Mouse (Mus musculus) embryo, embryonic 10.5 days (tissue): ENCODE measurements at regions not wholly inside any gene's neighbourhood (a gene's known extent, or its start where the extent isn't known, plus 50 kb on each side); places are given as distances from the start of the nearest gene placed in this dataset.

Experiments used
- DNase-seq: peaks from one replicate; pipeline ENCODE4 v3.0.0-alpha.2; 2015; ENCODE audit warnings: low spot score

DNA sequence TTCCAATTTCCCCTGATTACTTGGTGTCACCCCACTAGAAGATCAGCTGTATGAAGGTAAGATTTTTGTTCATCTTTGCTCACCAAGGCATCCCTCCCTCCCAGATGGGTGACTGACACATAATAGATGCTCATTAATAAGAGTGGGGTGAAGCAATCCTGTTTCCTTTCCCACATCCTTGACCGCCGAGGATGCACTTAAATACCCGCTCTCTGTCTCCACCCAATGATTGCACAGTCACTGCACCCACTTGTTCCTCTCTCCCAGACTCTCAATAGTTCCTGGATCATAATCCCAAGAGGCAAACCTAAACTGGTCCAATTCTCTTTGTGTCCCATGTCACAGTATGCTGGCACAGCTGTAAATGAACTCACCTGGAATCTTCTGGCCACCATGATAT is 86.4 kb upstream of the Ccn6 start:
- DNase-seq = no peak

DNA sequence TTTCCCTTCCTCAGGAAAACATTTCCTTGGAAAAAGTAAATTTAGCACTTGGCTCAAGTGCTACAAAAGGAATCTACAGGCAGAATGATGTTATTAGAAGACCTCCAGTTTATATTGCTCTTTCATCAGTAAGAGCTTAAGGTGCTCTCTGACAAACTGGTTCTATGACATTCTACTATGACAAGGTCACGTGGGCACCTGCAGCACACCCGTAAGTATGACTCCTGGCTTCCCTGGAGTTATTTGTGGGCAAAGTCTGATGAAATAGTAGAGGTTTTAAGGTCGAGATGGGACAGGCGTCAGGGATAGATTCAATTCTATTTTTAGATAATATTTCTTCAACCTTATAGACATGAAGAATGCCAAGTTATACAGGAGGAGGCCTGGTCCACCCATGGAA is 84.9 kb upstream of the Ccn6 start:
- no peak for DNase-seq

DNA sequence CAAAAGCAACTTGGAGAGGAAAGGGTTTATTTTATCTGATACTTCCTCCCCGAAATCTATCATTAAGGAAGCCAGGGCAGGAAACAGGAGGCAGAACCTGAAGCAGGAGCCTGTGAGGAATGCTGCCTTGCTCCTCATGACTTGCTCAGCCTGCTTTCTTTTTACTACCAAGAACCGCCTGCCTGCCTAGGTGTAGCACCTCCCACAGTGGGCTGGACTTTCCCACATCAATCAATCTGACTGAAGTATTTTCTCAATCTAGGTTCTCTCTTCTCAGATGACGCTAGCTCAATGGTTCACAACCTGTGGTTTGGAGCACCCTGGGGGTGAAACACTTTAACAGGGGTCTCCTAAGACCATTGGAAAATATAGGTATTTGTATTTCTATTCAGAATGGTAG is 83.4 kb upstream of the Ccn6 start:
- no peak for DNase-seq

DNA sequence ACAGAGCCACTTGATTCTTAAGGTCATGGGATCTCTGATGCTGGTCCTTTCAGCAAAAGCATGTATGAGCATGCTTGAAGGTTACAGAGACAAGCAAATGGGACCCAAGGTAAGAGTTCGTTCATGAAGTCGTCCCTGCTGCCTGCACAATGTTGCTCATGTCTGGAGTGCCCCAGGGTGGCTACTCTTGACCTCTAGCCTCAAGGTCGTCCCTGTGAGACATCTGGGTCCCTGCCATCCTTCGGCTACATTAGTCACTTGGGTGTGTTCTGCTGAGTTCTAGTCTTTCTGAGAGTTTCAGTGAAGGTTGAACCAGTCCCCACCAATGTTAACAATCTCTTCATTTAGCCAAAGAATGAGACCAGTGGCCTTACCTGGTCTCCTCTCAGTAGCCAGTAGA is 81.5 kb upstream of the Ccn6 start:
- DNase-seq = no peak

DNA sequence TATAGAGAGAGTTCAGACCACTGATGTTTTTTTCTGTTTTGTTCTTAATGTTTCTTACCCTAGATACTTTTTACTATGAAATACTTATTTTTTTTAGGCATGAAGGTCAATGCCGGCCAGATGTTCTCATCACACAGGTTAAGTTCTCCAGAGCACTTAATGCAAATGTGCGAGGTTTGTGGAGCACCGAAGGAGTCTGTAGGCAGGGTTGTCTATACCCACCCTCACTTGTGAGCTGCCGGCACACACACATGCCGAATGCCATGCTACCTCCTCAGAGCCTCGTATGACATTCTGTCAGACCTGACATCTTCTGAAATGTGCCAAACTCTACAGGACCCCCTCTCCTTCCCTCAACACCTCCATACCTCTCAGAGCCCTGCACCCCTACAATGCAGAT is 80.5 kb upstream of the Ccn6 start:
- DNase-seq = no peak

DNA sequence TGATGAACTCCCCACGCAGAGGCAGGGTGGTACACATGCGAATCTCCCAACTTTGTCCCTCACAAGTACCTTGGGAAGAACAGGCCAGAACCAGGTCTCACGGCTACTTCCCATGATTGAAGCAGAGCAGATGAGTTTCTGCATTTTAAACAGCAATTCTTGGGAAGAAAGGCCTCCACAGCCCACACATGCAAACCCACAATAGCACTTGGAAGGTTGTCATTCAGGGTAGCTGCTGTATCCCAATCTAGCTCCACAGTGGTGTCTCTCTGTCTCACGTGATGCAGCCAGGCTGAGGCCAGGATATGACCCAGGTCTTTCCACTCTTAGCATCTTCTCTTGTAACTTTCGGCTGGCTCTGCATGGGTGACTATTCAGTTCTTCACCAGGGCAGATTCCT is 78.8 kb upstream of the Ccn6 start:
- DNase-seq = no peak

DNA sequence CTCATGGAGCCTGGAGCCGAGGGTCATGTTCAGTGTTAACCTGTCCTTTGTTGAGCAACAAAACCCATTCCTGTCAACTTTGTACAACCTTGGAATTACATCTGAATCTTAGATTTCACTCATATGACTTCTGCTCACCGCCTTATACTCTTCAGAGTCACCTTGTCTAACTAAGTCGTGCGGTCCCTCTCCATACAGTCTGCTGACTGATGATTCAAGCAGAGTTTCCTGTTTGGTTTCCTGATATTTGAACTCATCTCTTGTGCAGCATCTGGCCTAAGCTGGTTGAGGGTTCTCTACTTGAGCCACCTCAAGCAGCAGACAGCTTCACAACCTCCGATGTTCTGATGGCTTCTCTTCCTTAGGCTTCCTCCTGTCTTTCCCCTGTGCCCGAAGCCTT is 78.3 kb upstream of the Ccn6 start:
- no peak for DNase-seq

DNA sequence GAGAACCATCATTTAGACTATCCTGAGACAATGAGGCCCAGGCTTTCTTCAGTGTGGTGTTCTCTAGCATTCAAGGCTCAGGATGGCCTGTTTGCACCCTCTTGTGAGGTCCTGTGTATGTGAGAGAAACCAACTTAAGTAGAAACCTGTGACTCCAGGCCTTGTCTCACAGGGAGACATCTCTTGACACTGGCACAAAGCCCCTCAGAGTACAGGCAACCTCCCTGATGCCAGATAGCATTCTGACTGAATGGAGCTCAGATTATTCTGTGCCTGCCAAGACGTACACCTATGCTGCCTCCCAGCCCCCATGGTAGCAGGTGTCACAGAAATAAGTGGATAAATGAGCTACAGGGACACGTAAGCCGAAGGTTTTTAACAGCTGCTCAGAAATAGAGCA is 77.9 kb upstream of the Ccn6 start:
- DNase-seq = no peak

DNA sequence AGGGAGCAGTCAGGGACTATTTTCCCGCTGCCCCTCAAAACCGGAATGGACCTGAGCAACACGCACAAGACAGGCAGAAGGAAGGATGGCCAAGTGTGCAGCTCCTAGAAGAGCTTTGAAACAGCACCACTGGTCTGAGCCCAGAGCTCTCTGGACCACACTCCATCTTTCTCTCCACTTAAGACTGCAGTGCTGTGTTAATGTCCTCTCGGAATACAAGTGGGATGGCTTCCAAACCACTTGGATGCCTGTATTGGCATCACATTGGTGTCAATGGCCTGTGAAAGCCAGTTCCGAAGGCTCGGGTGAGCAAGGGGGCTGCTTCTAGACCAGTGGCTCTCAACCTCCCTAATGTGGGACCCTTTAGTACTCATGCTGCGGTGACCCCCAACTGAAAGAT is 77.4 kb upstream of the Ccn6 start:
- DNase-seq = no peak

DNA sequence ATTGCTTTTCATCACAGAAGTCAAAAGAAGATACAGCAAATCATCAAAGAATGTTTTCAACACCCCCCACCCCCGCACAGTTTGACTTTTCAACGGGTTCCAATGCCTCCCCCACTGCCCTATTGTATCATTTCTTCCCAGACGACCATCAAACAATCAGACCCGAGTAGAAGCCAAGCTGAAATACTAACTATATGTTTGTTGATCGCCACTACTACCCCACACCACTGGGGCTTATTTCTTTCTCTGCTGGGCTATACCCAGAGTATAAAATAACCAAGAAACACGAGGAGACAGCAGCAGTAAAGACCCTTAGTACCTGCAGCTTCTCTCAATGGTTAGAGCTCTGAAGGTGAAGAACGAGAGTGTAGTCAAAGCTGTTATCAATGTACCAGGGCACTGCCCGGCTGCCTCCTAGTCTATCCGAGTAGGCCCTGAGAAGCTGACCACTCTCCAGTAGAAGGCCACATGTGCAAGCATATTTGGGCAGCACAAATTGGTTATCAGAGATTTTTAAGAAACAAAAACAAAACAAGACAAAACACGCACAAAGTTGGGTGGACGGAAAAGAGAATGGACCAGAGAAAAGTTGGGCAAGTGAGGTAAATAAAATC is 76.7 kb upstream of the Ccn6 start:
- DNase-seq = no peak

DNA sequence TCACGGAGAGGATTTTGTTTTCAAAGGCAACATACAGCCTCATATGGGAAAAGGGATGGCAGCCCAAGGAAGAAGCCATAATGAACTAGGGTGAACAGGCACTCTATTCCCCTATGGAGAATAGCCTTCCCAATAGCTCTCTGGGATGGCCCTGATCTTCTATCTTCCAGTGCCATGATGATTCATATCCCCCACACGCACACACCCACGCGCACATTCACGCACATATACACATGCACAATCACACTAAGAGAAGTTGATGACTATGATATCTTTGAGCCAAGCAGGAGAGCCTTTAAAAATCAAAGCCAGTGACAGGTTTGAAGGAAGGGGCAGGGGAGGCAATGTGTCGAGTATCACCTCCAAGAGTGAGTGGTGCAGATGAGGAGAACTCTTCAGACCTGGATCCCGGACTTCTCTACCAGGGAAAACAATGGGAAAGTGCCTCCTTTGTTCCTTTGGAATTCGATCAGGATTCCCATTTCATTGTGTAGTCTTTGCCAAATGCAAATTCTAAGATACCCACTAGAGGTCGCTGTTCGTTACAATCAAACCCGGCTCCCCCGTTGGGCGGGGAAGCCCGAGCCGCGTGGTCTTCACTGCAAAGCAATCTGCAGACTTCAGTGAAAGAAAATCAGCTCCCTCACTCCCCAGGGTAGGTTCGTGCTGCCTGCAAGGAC is 76.0 kb upstream of the Ccn6 start:
- DNase-seq = peak; percentile 94

DNA sequence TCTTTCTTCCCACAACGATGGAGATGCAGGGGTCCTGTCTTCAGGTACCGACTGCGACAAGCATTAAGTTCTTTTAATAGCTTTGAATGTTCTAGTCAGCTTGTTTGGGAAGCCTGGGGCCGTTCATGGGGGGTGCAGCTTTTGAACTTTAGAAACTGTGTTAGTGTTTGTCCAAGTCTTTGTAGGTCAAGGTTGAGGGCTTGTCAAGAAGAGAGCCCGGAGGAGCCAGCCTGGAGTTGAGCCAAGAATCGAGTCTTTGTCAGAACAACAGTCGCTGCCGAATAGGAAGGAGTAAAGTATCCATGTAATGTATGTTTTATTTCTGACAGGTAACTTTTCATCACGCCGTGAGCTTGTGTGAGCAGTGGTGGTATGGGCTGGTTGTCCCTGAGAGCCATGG is 75.0 kb upstream of the Ccn6 start:
- DNase-seq = no peak

DNA sequence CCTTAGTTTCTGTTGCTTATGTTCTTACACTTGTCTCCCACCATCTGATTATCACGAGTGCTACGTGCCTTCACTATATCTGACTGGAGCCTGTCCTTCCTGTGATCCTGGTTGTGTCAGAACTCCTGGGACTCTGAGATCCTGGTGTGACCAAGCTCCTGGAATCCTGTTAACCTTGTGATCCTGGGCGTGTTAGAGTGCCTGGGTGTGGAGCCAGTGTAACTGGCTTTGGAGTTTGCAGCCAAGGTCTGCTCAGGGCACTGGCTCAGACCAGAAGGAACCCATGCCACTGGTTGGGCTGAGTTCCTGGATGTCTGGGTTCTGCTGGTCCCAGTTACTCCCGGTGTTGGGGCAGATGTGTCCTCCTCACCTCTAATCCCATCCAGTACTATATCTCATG is 74.0 kb upstream of the Ccn6 start:
- DNase-seq = no peak

DNA sequence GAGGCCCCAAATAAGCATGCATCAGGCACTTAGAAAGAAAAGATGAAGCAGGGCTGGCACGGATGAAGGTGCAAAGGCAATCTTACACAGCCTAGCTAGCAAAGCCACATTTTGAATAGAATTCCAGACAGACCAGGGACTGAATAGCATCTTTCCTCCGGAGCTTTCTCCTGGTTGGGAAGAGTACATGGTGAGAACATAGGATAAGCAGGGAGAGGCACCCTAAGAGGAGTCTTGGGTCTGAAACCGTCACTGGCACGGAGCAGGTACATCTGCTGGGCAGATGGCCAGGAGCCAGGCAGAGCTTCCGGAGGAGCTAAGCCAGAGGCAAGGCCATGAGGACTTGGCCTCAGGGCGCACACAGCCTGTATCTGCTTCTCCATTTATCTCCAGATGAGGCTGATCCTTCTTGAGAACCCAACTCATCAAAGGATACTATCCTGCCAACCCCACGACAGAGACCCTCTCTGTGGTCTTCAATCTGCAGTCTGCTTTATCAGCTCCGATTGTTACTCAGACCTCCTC is 70.4 kb upstream of the Ccn6 start:
- no peak for DNase-seq

DNA sequence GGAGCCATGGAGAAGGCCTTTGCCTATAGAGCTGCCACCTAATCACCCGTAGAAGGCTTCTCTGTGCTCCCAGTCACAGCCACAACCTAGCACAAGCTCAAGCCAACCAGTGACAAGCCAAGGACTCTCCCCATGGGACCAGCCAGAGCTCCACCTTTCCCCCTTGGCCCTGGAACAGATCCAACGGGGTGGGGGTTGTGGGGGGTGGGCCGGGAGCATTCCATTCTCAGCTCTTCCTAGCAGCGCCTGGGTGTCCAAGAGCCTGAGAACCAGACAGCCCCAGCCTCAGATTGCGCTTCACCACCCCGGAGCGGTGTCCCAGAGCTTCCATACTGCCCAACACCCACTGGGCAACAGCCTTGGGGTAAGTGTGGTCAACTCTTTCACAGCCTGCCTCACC is 69.6 kb upstream of the Ccn6 start:
- DNase-seq = no peak

DNA sequence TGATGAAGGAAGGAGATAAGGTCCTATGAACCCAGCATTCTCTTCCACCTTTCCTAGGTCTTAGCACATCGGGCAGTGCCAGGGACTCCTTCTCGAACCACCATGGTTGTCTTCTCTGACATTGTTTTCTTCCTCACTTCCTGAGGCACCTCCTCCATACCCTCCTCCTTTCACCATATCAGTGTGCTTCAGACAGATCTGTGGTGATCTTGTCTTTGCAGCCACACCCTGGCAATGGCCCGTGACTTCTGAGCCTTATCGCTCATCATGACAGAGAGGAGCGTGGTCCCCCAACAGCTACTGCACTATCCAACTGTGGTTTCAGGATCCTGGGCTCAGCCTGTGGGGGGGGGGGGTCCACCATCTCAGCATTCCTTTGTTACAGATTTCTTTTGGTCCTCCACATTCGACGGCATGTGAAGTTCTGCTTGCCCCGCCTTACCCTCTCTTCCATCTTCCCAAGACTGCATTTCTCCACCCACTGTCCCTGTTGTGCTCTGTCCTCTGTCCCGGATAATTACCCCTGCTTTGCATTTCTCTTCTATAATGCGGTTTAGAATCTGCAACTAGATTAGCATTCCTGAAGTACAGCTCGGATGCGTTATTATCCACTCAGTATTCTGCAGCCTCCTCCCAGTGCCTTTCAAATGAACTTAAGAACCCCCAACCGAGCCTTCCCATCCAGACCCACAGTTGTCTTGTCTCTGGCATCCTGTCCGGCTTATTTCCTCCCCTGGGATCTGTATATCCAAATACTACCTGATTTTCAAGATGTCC is 67.2 kb upstream of the Ccn6 start:
- no peak for DNase-seq

DNA sequence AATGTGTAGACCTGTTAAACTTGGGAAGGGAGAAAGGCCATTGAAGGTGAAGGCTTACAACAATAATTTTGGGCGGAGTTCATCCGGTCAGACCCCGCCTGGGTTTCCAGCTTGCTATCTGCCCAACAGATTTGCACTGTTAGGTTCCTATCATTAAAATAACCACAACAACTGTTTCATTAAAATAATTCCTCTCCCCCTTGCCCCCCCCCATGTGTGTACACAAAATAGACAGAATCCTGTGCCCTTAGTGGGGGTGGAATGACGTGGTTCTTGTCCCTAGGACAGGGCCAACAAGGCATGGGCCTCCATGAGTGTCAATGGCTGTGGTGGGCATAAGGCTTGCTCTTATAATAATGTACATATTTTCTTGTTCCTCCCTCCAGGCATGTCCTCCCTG is 65.6 kb upstream of the Ccn6 start:
- DNase-seq = no peak

DNA sequence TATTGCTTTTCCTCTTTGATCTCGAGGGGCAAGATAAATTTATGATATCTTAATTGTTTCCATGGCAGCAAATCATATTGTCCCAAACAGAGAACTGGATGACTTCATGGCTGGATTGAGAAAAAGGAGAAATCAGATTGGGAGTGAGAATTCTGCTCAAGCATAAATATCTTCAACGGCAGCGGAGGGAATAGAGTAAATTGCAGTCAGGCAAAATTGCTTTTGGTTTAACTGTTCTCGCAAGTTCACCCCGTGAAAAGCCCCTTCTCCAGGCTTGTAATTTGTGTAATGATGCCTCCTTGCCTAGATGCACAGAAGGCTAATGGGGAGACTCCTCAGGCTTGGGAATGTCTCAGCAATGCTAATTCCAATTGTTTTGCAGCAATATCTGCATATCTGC is 64.4 kb upstream of the Ccn6 start:
- DNase-seq = peak; percentile 27

DNA sequence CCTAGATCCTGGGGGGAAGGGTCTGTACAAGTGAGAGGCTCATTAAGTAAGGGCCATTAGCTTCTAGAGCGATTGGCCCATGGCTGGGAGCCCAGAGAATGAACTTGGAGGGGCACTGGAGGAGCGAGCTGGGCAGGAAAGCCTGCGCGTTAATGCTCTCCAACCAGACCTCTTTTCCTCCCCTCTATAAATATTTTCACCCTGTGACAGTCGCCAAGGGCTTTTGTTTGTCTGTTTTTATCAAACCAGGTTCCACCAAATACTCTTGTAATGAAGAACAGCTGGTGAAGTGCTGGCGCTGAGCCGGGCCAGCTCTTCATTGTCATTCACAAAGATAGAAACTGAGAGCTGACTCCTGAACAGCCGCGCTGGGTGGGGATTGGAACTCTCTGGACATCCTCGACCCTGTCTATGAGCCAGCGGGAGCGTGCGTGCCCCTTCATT is 63.9 kb upstream of the Ccn6 start:
- DNase-seq = peak; percentile 58

DNA sequence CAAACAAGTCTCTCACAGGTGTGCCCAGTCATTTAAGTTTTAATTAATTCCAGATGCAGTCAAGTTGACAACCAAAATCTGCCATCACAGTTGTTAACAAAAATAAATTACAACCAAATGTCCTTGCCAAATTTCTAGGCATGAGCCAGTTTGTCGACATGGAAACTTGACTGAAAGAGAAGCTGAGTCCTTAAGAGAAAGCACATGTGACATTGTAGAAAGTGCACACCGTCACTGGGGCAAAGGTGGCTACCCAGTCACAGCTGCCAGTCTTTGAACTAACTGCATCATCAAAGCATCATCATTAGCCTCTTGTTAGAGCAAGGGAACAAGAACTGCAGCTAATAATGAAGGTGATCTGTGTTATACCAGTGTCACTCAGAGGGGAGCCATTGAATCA is 62.9 kb upstream of the Ccn6 start:
- DNase-seq = peak; percentile 65

DNA sequence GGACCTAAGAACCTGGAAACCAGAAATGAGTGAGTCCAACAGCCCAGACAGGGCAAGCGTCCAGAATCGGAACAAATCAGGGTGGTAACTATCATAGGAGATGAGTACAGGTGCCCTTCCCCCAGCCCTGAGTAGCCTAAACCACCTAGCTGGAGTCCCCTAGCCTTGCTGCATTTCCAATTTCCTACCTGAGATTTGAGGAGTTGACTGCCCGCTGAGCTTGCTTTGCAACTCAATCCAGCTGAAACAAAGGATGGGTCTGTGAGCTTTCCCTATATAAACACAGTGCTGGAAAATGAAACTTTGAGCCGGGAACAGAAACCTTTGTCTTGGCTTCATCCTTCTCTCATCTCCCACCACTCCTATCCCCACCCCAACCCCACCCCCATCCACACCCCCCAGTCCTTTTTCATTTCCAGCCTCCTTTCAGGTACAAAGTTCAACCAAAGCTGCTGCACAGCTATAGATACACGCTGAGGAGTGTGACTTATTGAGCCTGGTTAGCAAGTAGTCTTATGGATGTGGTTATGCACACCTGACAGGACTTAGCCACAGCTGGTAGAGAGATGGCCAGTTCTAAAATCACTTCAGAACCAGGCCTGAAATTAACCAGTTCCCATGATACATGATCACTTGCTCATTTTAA is 61.0 kb upstream of the Ccn6 start:
- no peak for DNase-seq

DNA sequence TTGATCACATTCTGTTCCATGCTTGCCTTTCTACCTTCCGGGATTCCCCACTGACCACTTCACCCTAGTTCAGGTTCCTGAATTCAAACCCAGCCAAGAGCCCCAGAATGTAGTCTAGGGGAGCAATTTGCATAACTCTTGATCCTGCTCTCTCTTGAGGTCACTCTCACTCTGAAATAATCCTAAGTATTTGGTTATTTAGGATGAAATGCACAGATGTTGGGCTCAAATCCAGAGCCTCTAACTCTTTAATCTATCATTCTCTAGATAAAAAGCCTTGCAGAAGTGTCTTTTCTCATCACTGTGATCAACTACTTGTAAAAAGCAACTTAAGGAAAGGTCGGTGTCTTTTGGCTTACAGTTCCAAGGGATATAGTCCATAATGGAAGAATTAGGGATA is 57.4 kb upstream of the Ccn6 start:
- DNase-seq = no peak

DNA sequence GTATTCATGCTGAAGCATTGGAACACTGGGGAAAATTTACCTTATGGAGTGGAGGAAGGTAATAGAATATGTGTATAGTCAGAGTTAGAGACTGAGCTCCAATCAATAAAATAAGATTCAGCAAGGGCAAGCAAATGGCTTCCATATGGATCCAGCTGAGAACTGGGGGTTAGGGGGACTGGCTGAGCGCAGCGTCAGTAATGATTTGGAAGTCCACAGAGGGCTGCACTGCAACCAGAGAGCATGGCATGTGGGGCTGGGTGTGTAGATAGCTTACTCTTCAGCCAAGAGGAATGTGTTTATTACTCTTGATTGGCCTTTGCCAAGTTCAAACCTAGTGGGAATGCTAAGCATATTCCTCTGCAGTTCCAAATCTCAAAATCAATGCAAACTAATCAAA is 55.8 kb upstream of the Ccn6 start:
- no peak for DNase-seq
